Mouse (Mus musculus) heart, adult 2 months (tissue): ENCODE measurements around the gene Gsn.

Experiments used
- CTCF ChIP-seq: fragments of 200-600 bp; IDR thresholded peaks from 2 replicates; pipeline ENCODE4 v1.8.1; 2022; ENCODE audit warnings: antibody characterized with exemption, mild to moderate bottlenecking, moderate library complexity
- EP300 ChIP-seq: fragments of 200-500 bp; IDR thresholded peaks from 2 replicates; pipeline ENCODE4 v1.6.1; 2011; ENCODE audit warnings: low read depth, low read length, control low read depth; ENCODE audit not compliant: insufficient read depth

DNA sequence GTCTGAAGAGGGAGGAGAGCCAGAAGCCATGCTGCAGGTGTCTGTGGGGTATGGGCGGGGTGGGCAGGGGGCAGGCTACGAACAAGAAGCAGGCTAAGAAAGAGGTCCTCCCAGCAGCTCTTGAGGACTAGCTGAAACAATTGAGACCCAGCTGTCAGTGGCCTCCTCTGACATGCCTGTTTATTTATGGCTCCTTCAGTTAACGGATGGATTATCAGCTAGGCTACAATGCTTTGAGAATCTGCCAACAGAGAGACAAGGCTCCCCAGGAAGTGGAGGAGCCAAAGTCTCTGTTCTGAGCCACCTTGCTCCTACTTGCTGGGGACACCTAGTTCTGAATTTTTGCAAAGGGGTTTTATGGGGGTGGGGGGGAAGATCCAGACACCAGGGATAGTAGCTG is 36.5 kb downstream of the Gsn start:
- no peak for TF ChIP-seq CTCF
- no peak for TF ChIP-seq EP300
